Mouse (Mus musculus) G1E (cell line): ENCODE measurements around the gene Gm17657.

Experiments used
- CTCF ChIP-seq: IDR thresholded peaks from 2 replicates; pipeline ENCODE4 v1.5.1; 2012; ENCODE audit warnings: low read depth, low read length, inconsistent platforms, mixed read lengths
- GATA1 ChIP-seq: IDR thresholded peaks from 2 replicates; pipeline ENCODE4 v1.6.1; 2012; ENCODE audit warnings: borderline replicate concordance, low read length, inconsistent platforms, mixed read lengths

GRCm38 (mm10) chr17:29482632-29483031 is 66.8 kb downstream of the Gm17657 start:
- TF ChIP-seq CTCF (no peak), GATA1 (no peak)
